Mouse (Mus musculus): ENCODE measurements around the gene Gimap4. TPM values are rescaled to one million over a fixed set of nuclear protein-coding genes. Genes with fewer than 3 reads are reported as not detected.
"Not testable (repeated sequence)": the region's sequence is repeated elsewhere in the genome, so short reads cannot be mapped to it uniquely, and the experiment has no call there.

Gimap4 gene
- total and polyA plus RNA-seq, 3 experiments: 22.4 to 28.1 (median 25.3) TPM

DNA sequence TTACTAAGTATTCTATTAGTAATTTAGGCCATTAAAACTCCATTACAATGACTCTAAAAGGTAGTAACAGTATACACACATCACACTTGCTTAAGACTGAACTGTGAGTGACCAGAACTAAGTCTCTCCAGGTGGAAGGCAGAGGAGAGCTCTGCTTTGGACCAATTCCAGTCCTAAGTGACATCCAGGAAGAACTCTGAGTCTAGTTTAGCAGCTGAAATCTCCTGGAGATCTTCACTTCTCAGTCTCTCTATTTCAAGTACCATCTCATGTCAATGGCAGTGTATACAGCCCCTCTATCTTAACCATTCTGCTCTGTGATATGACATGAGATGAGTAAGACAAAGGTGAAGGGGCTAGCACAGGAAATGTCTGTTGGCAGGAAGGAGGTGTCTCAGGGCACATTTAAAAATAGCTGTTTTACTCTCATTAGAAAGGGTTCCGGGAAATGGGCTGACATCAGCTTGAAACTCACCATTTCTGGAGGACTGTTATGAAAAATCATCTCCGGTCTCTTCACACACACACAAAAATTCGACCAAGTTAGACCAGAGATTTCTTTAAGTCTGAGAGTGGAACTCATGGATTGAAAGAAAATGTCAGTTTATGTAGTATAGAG is 2.8 kb upstream of the Gimap4 start:
- WGBS: 24% methylated on average over 3 of the region's 3 CpGs
- Histone ChIP-seq H3K4me1 (ENCODE audit: control insufficient read depth, insufficient read depth, low read length) (peaks cover 3% of the 10 kb centered on the region; the same call in 1 of the 2 replicates), H3K79me2 (replicated peaks; ENCODE audit: control insufficient read depth, insufficient read depth, low read length) (no peaks in the 10 kb centered on the region), H3K27ac (peak overlapping the region; percentile 81), H3K4me3 (no peak overlapping the region), H3K36me3 (ENCODE audit: control insufficient read depth, insufficient read depth, low read length) (no peaks in the 10 kb centered on the region), H3K27me3 (ENCODE audit: control insufficient read depth, insufficient read depth, low read length) (no peaks in the 10 kb centered on the region), H3K9ac (ENCODE audit: low read depth, low read length) (no peak overlapping the region)
- no peak for DNase-seq
- intact Hi-C loops (cut with DNase I): loop anchor here (2.0 kb wide), 1 partner anchor 65 kb away; the partner anchor contains the start of gene Gimap5
- no peak for TF ChIP-seq POLR2A (IDR thresholded peaks at IDR 0.05; ENCODE audit: insufficient read depth, low read depth, low read length)
- no peak for TF ChIP-seq EP300 (IDR thresholded peaks at IDR 0.05; ENCODE audit: insufficient read depth, low read depth, low read length)
- no peak for TF ChIP-seq CTCF (IDR thresholded peaks at IDR 0.05)

- H3K9ac ChIP-seq (ENCODE audit: low read depth, low read length): no peak overlapping the region
- TF ChIP-seq EP300 (IDR thresholded peaks at IDR 0.05; ENCODE audit: insufficient read depth, low read depth, low read length): no peak
- no peak for TF ChIP-seq POLR2A (IDR thresholded peaks at IDR 0.05; ENCODE audit: insufficient read depth, low read depth, low read length)
- no peak for TF ChIP-seq CTCF (IDR thresholded peaks at IDR 0.05)
- H3K27ac ChIP-seq: peak overlapping the region; percentile 81
- peaks cover 6% of the 10 kb centered on the region for H3K4me1 ChIP-seq (ENCODE audit: control insufficient read depth, insufficient read depth, low read length)
- H3K79me2 ChIP-seq (replicated peaks; ENCODE audit: control insufficient read depth, insufficient read depth, low read length): no peaks in the 10 kb centered on the region
- no peak overlapping the region for H3K4me3 ChIP-seq
- no peak for DNase-seq
- H3K36me3 ChIP-seq (ENCODE audit: control insufficient read depth, insufficient read depth, low read length): no peaks in the 10 kb centered on the region
- intact Hi-C loops (cut with DNase I): loop anchor here (2.0 kb wide), 1 partner anchor 65 kb away; the partner anchor contains the start of gene Gimap5
- H3K27me3 ChIP-seq (ENCODE audit: control insufficient read depth, insufficient read depth, low read length): no peaks in the 10 kb centered on the region
- WGBS: 43% methylated on average over 4 of the region's 4 CpGs
These were observed 2.1 kb upstream of the Gimap4 start for GRCm38 (mm10) chr6:48682271-48682670.

DNA sequence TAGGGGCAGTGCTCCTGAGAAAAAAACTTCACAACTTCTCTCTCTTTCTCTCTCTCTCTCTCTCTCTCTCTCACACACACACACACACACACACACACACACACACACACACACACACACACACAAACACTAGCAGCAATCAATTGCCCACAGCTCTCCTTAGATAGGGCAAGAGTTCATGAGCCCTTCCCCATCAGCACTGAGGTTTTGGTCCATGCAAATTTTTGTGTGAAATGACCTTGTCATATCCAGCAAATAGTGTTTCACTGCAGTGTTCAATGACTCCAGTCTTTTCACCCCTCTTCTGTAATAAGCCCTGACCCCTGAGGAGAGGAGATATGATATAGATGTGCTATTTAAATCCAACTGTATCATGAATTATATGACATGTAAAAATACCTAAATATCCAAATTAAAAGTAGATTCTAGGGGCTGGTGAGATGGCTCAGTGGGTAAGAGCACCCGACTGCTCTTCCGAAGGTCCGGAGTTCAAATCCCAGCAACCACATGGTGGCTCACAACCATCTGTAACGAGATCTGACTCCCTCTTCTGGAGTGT is 1.0 kb upstream of the Gimap4 start:
- not testable (repeated sequence) for H3K9ac ChIP-seq (ENCODE audit: low read depth, low read length); DNase-seq; H3K27me3 ChIP-seq (ENCODE audit: control insufficient read depth, insufficient read depth, low read length); H3K79me2 ChIP-seq (replicated peaks; ENCODE audit: control insufficient read depth, insufficient read depth, low read length); H3K36me3 ChIP-seq (ENCODE audit: control insufficient read depth, insufficient read depth, low read length); H3K27ac ChIP-seq; H3K4me3 ChIP-seq; H3K4me1 ChIP-seq (ENCODE audit: control insufficient read depth, insufficient read depth, low read length)
- WGBS: 94% methylated on average over 4 of the region's 4 CpGs
- intact Hi-C loops (cut with DNase I): loop anchor here (2.0 kb wide), 1 partner anchor 63 kb away; the partner anchor contains the start of gene Gimap5

DNA sequence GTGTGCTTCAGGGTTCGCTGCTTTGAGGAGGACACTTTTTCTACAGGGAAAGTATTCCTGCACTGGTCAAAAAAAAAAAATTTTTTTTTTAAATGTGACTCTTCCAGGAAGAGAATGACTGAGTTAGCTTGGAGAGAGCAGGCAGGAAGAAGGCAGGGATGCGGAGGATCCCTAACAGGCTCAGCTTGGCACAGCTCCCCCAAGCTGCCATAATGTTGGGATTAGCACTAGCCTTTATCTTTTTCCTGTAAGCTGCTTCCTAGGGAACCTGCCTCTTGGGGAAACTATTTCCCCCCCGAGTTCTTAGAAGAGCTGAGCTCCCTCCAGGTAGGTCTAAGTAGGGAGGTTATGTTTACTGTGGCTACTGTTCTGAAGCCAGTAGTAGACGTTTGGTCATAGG is 457 bp downstream of the Gimap4 start:
- Histone ChIP-seq H3K27me3 (ENCODE audit: control insufficient read depth, insufficient read depth, low read length) (no peaks in the 10 kb centered on the region), H3K9ac (ENCODE audit: low read depth, low read length) (peak overlapping the region; percentile 72), H3K79me2 (replicated peaks; ENCODE audit: control insufficient read depth, insufficient read depth, low read length) (no peaks in the 10 kb centered on the region), H3K4me1 (ENCODE audit: control insufficient read depth, insufficient read depth, low read length) (peaks cover 10% of the 10 kb centered on the region), H3K27ac (peak overlapping the region; percentile 93), H3K4me3 (peak overlapping the region; percentile 39), H3K36me3 (ENCODE audit: control insufficient read depth, insufficient read depth, low read length) (peaks cover 11% of the 10 kb centered on the region)
- 24% methylated on average over 4 of the region's 4 CpGs for WGBS
- DNase-seq: peak in 1 of 2 experiments; percentile 36
- intact Hi-C loops (cut with DNase I): loop anchor here (2.0 kb wide), 1 partner anchor 16 kb away; no protein-coding TSS in a partner anchor
- TF ChIP-seq CTCF (IDR thresholded peaks at IDR 0.05) (peak; percentile 27; the same call in 1 of the 2 replicates), POLR2A (IDR thresholded peaks at IDR 0.05; ENCODE audit: insufficient read depth, low read depth, low read length) (no peak)

GRCm38 (mm10) chr6:48685251-48685650 is 902 bp downstream of the Gimap4 start:
- H3K4me1 ChIP-seq (ENCODE audit: control insufficient read depth, insufficient read depth, low read length): peaks cover 10% of the 10 kb centered on the region
- intact Hi-C loops (cut with DNase I): loop anchor here (2.0 kb wide), 1 partner anchor 16 kb away; no protein-coding TSS in a partner anchor
- H3K9ac ChIP-seq (ENCODE audit: low read depth, low read length): peak overlapping the region; percentile 72
- DNase-seq: no peak
- H3K4me3 ChIP-seq: peak overlapping the region; percentile 39
- 47% methylated on average over 2 of the region's 2 CpGs for whole genome bisulfite sequencing
- H3K79me2 ChIP-seq (replicated peaks; ENCODE audit: control insufficient read depth, insufficient read depth, low read length): no peaks in the 10 kb centered on the region
- TF ChIP-seq EP300 (IDR thresholded peaks at IDR 0.05; ENCODE audit: insufficient read depth, low read depth, low read length) (no peak), POLR2A (IDR thresholded peaks at IDR 0.05; ENCODE audit: insufficient read depth, low read depth, low read length) (no peak), CTCF (IDR thresholded peaks at IDR 0.05) (no peak)
- peak overlapping the region; percentile 93 for H3K27ac ChIP-seq
- no peaks in the 10 kb centered on the region for H3K27me3 ChIP-seq (ENCODE audit: control insufficient read depth, insufficient read depth, low read length)
- H3K36me3 ChIP-seq (ENCODE audit: control insufficient read depth, insufficient read depth, low read length): peaks cover 15% of the 10 kb centered on the region
